Comparison of ENCODE assay signal across 14 mouse cellular contexts in the genomic region with DNA sequence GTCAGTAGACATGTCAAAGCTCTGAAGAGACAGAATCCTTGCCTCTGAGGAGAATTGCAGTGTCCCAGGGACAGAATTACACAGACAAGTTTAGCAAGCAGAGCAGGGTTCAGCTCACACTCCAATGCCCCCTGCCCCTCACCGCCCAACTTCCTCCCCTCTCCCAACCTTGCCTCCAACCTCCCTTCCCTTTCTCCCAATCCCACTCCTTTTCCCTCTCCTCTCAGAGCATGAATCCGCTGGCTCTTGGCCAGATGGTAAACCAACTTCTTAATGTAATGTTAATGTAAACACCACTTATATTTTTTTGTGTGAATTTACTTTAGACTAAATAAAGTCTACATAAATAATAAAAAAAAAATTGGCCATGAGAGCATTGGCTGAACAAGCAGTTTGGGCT.
"Had no signal": no experiment of that assay in that cellular context is flagged by ENCODE, and none has a peak within 500 bp of the region (broad histone marks: within the 10 kb centered on the region; RNA-seq: fewer than 3 reads in every experiment).

No protein-coding gene starts in this region.

- H3K4me3 ChIP-seq: kidney, embryonic 15.5 days; left cerebral cortex, adult 2 months; liver, embryonic 13.5 days had no signal

- H3K4me2 ChIP-seq: kidney, embryonic 15.5 days; liver, embryonic 13.5 days; midbrain, embryonic 11.5 days had no signal

- H3K4me1 ChIP-seq: kidney, embryonic 15.5 days; liver, embryonic 13.5 days had no signal

- H3K9ac ChIP-seq: kidney, embryonic 15.5 days; liver, embryonic 13.5 days had no signal

- H3K27me3 ChIP-seq: kidney, embryonic 15.5 days; liver, embryonic 13.5 days had no signal

- H3K9me3 ChIP-seq: kidney, embryonic 15.5 days; liver, embryonic 13.5 days had no signal

- DNase-seq: kidney, adult 11 months; kidney, adult 8-10 months; kidney, postnatal 10 days; kidney, postnatal 36 days; layer of hippocampus, postnatal 36 days; liver, embryonic 13.5 days; lung, postnatal 14 days; lung, postnatal 4 days; midbrain, embryonic 14.5 days; thymus, adult 18-20 months; thymus, postnatal 36 days had no signal

- H3K27ac ChIP-seq: kidney, embryonic 15.5 days; left cerebral cortex, adult 2 months; liver, embryonic 13.5 days had no signal

- H3K36me3 ChIP-seq: kidney, embryonic 15.5 days; liver, embryonic 13.5 days had no signal
